Mouse (Mus musculus) thymus, adult 18-20 months (tissue): ENCODE measurements around the gene Tmem92.

ENCODE experiments used
- DNase-seq, 2 experiments: peaks; one replicate each; pipeline ENCODE4 v3.0.0; 2022; ENCODE audit warnings: mixed read lengths in 2 of 2

Tmem92 gene

DNA sequence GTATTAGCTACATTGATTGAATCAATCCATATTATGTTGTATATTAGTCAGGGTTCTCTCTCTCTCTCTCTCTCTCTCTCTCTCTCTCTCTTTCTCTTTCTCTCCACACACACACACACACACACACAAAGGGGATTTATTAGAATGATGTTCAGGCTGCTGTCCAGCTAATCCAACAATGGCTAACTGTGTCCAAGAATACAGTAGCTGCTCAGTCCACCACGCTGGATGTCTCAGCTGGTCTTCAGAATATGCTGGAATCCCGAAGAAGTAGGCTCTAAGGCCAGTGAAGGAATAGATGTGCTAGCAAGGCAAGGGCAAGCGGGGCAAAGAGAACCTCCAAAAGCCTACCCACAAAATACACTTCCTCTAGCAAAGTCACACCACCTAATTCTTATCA is 55.2 kb downstream of the Tmem92 start:
- DNase-seq, result no peak
